Mouse (Mus musculus) lung, postnatal 0 days (tissue): ENCODE data around the gene Hist1h2bf. TPM values are rescaled to one million over a fixed set of nuclear protein-coding genes. Genes with fewer than 3 reads are reported as not detected.

ENCODE experiments used
- ATAC-seq: fragments of 200-750 bp; cut with Nextera tagmentation; 2 replicates; pipeline ENCODE4 v1.8.0; 2017; ENCODE audit warnings: moderate library complexity
- DNase-seq: peaks from one replicate; pipeline ENCODE4 v3.0.0-alpha.2; 2016; ENCODE audit warnings: low spot score
- H3K27ac ChIP-seq: fragments of 300-500 bp; sonication (generic); 2 replicates; pipeline ENCODE4 v1.5.1; 2014; ENCODE audit warnings: antibody characterized with exemption, mild to moderate bottlenecking, low read length, mixed read lengths
- H3K27me3 ChIP-seq: fragments of 300-500 bp; sonication (generic); replicated peaks from 2 replicates; pipeline ENCODE4 v1.6.1; 2014; ENCODE audit warnings: low read length, mixed read lengths; ENCODE audit not compliant: insufficient read depth
- H3K36me3 ChIP-seq: fragments of 300-500 bp; sonication (generic); 2 replicates; pipeline ENCODE4 v1.6.1; 2014; ENCODE audit warnings: low read length, mixed read lengths; ENCODE audit not compliant: insufficient read depth
- H3K4me1 ChIP-seq: fragments of 300-500 bp; sonication (generic); 2 replicates; pipeline ENCODE4 v1.6.1; 2014; ENCODE audit warnings: antibody characterized with exemption, low read depth, low read length, mixed read lengths; ENCODE audit not compliant: insufficient read depth
- H3K4me2 ChIP-seq: fragments of 300-500 bp; sonication (generic); replicated peaks from 2 replicates; pipeline ENCODE4 v1.6.1; 2014; ENCODE audit warnings: low read depth, mild to moderate bottlenecking, low read length, moderate library complexity, mixed read lengths
- H3K4me3 ChIP-seq: fragments of 300-500 bp; sonication (generic); 2 replicates; pipeline ENCODE4 v1.5.1; 2014; ENCODE audit warnings: low read depth, low read length
- H3K9ac ChIP-seq: fragments of 300-500 bp; sonication (generic); replicated peaks from 2 replicates; pipeline ENCODE4 v1.6.1; 2014; ENCODE audit warnings: low read depth, mild to moderate bottlenecking
- H3K9me3 ChIP-seq: fragments of 300-500 bp; sonication (generic); 2 replicates; pipeline ENCODE4 v1.6.1; 2016; ENCODE audit warnings: low read length, mixed read lengths
- CTCF ChIP-seq: IDR thresholded peaks from 2 replicates; pipeline ENCODE4 v1.5.1; 2016; ENCODE audit warnings: antibody characterized with exemption, mild to moderate bottlenecking
- EP300 ChIP-seq: IDR thresholded peaks from 2 replicates; pipeline ENCODE4 v1.6.1; 2016; ENCODE audit warnings: antibody characterized with exemption, mild to moderate bottlenecking, control low read depth
- WGBS: fragments of 180-500 bp; shearing (Covaris S2); extraction: QIAGEN DNeasy Blood & Tissue Kit; methylation state at CpG from one replicate; pipeline ENCODE4 v1.1.7; 2014; 5-methylcytosine and 5-hydroxymethylcytosine counted together
- polyA plus RNA-seq: library from polyadenylated mRNA; unstranded; fragments of >200 nt; fragmentation: Nextera tagmentation; extraction: Ambion mirVana; gene quantifications from 2 replicates; pipeline ENCODE4 v1.2.1, GENCODE M21; 2015

Hist1h2bf gene
- polyA plus RNA-seq, 1 experiment from 2014 or later = 0.48 TPM

DNA sequence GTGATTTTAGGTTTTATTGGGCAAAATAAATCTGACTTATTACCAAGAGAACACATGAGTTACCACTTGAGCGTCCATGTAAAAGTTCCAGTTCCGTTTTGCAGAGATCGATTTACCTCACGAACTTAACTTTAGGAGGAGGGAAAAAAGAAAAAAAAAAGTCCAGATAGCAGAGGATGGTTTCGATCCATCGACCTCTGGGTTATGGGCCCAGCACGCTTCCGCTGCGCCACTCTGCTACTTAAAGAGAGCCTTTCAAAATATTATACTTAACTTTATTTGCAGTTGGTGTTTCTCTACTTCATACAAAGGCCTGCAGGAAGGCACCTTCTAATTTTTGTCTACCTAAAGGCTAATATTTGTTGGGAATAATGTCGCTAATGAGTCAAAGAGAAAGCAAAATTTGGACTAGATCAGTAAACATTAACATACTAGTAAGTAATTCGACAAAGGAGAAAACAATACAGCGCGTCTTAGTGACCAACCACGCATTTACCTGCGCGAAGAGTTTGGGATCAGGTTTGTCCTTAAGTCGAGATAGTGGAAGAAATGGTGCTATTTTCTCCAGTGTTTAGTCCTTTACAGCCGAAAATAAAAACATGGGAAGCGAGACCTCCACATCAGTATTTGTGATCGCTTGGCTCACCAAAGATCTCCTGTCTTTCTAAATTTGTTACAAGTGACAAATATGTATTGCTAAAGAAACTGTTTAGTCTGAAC is 43.7 kb downstream of the Hist1h2bf start:
- Histone ChIP-seq H3K27ac (peak overlapping the region; percentile 97), H3K9me3 (no peaks in the 10 kb centered on the region), H3K4me3 (peak overlapping the region; percentile 55), H3K36me3 (no peaks in the 10 kb centered on the region), H3K4me2 (peak overlapping the region; percentile 64), H3K27me3 (no peaks in the 10 kb centered on the region), H3K9ac (peak overlapping the region; percentile 77), H3K4me1 (peaks cover 16% of the 10 kb centered on the region; the same call in 1 of the 2 replicates)
- ATAC-seq (peak; percentile 37), DNase-seq (peak; percentile 83)
- TF ChIP-seq CTCF (no peak), EP300 (peak; percentile 48)
- under 1% methylated on average over 20 of the region's 20 CpGs for WGBS

DNA sequence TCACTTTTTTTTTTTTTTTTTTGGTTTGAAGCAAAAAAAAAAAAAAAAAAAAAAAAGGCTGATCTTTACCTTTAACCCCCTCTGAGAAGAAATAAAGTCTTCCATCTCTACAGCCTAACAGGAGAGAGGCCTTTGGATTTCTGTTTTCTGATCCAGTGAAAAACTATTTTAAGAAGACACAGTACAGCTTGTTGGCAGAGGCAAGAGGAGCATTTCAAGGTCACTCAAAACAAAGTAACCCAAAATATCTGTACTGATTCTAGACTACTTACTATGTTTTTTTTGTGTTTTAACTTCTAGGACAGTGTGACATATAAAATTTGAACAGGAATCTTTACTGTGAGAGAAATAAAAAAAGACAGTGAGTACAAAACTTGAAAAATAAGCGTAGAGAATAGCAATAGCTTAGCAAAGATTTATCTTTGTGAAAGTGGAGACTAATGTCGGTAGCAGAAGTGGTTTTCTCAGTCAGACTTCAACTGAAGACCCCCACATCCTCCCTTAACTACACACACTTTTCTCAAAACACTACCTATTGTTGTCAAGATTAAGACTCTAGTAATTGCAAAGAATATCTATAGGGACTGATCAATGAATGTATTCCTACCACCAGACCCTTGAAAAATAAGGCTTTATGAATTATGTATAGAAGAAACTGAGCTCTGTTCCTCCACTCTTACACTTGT is 44.4 kb downstream of the Hist1h2bf start:
- H3K27ac ChIP-seq = peak overlapping the region; percentile 97; the same call in 1 of the 2 replicates
- TF ChIP-seq CTCF = no peak
- TF ChIP-seq EP300 = no peak
- H3K9me3 ChIP-seq = no peaks in the 10 kb centered on the region
- H3K27me3 ChIP-seq = no peaks in the 10 kb centered on the region
- peak overlapping the region; percentile 55 for H3K4me3 ChIP-seq
- 19% methylated on average over 2 of the region's 2 CpGs for WGBS
- peak overlapping the region; percentile 64 for H3K4me2 ChIP-seq
- ATAC-seq = no peak
- no peaks in the 10 kb centered on the region for H3K36me3 ChIP-seq
- peak overlapping the region; percentile 77 for H3K9ac ChIP-seq
- no peak for DNase-seq
- H3K4me1 ChIP-seq = peaks cover 14% of the 10 kb centered on the region; the same call in 1 of the 2 replicates

GRCm38 (mm10) chr13:23529005-23529404 is 45.0 kb downstream of the Hist1h2bf start:
- TF ChIP-seq CTCF (no peak), EP300 (no peak)
- WGBS = 72% methylated on average over 5 of the region's 5 CpGs
- Histone ChIP-seq H3K36me3 (no peaks in the 10 kb centered on the region), H3K4me3 (no peak overlapping the region), H3K9me3 (no peaks in the 10 kb centered on the region), H3K9ac (no peak overlapping the region), H3K27ac (no peak overlapping the region), H3K27me3 (no peaks in the 10 kb centered on the region), H3K4me2 (no peak overlapping the region), H3K4me1 (peaks cover 10% of the 10 kb centered on the region; the same call in 1 of the 2 replicates)
- ATAC-seq (no peak), DNase-seq (no peak)

GRCm38 (mm10) chr13:23526312-23526711 is 47.7 kb downstream of the Hist1h2bf start:
- no peak overlapping the region for H3K27ac ChIP-seq
- DNase-seq = peak; percentile 94
- peak; percentile 41 for ATAC-seq
- H3K27me3 ChIP-seq = no peaks in the 10 kb centered on the region
- no peak overlapping the region for H3K9ac ChIP-seq
- H3K4me2 ChIP-seq = peak overlapping the region; percentile 53
- no peaks in the 10 kb centered on the region for H3K9me3 ChIP-seq
- no peaks in the 10 kb centered on the region for H3K36me3 ChIP-seq
- H3K4me3 ChIP-seq = peak overlapping the region; percentile 28
- TF ChIP-seq CTCF (no peak), EP300 (peak; percentile 29; the same call in 1 of the 2 replicates)
- under 1% methylated on average over 17 of the region's 17 CpGs for WGBS
- H3K4me1 ChIP-seq = no peaks in the 10 kb centered on the region

DNA sequence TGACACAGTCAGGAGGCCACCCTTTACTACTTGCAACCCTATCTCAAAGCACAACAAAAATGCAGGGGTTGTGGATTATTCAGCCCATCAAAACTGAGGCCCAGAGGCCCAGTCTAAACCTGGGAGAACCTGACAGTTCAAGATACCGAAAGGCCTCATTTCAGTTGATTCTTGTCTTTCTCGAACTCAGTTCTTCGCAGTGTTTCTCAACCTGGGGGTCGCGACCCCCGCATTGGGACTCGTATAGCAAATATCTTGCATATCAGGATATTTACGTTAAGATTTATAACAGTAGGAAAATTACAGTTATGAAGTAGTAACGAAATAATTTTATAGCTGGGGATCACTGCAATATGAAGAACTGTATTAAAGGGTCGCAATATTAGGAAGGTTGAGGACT is 48.1 kb downstream of the Hist1h2bf start:
- no peaks in the 10 kb centered on the region for H3K36me3 ChIP-seq
- no peaks in the 10 kb centered on the region for H3K4me1 ChIP-seq
- WGBS = 4% methylated on average over 10 of the region's 10 CpGs
- peak overlapping the region; percentile 53 for H3K4me2 ChIP-seq
- H3K27ac ChIP-seq = no peak overlapping the region
- H3K9ac ChIP-seq = no peak overlapping the region
- ATAC-seq (no peak), DNase-seq (no peak)
- TF ChIP-seq CTCF (no peak), EP300 (no peak)
- no peaks in the 10 kb centered on the region for H3K9me3 ChIP-seq
- no peaks in the 10 kb centered on the region for H3K27me3 ChIP-seq
- peak overlapping the region; percentile 28 for H3K4me3 ChIP-seq

DNA sequence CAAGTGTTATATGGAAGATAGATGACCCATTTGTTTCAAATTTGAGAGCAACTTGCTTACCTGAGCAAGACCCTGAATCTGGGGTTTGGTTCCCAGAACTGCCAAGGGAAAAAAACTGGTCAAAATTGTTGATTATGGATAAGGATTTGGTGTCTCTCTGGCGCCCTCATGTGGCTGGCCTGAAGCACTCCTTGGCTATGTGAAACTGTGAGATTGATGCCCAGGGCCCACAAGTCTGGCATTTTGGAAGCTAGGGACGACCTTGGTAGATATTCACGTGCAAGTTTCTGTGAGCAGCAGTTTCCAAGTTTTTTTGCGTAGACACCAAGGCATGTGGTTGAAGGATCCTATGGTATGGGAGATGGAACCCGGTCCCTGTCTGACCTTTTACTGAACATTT is 49.3 kb downstream of the Hist1h2bf start:
- Histone ChIP-seq H3K4me2 (no peak overlapping the region), H3K4me3 (no peak overlapping the region), H3K36me3 (no peaks in the 10 kb centered on the region), H3K27ac (no peak overlapping the region), H3K9me3 (no peaks in the 10 kb centered on the region), H3K9ac (no peak overlapping the region), H3K27me3 (no peaks in the 10 kb centered on the region), H3K4me1 (no peaks in the 10 kb centered on the region)
- peak; percentile 86 for DNase-seq
- ATAC-seq = peak; percentile 27; the same call in 1 of the 2 replicates
- WGBS = 11% methylated on average over 5 of the region's 5 CpGs
- TF ChIP-seq CTCF = peak; percentile 92
- TF ChIP-seq EP300 = no peak
